Mouse (Mus musculus): ENCODE results near the gene Rad54l. TPM values are rescaled to one million over a fixed set of nuclear protein-coding genes. Genes with fewer than 3 reads are reported as not detected.
A peak's percentile ranks its signal among the peaks of the same experiment; 100 is the strongest.

Rad54l gene
- polyA plus RNA-seq, 2 experiments: 15.6 to 24.4 TPM

- no peak for TF ChIP-seq EP300 (IDR thresholded peaks at IDR 0.05; ENCODE audit: low read depth)
- TF ChIP-seq CTCF (IDR thresholded peaks at IDR 0.05; ENCODE audit: low read depth): 0 out of 2 replicates have a peak, but pooled peaks have one; percentile 28
- Histone ChIP-seq H3K27me3 (ENCODE audit: control insufficient read depth, insufficient read depth, low read length) (no peaks in the 10 kb centered on the region), H3K9ac (replicated peaks) (no peak overlapping the region), H3K4me2 (ENCODE audit: low read depth) (no peak overlapping the region), H3K27ac (no peak overlapping the region), H3K4me3 (ENCODE audit: insufficient read depth in 1 of 2, low read depth in 2 of 2, low read length in 2 of 2) (no peak overlapping the region), H3K36me3 (replicated peaks; ENCODE audit: control insufficient read depth, insufficient read depth, low read depth) (no peaks in the 10 kb centered on the region), H3K9me3 (ENCODE audit: control insufficient read depth, low read length) (no peaks in the 10 kb centered on the region), H3K4me1 (replicated peaks; ENCODE audit: control insufficient read depth in 2 of 2, insufficient read depth in 2 of 2, low read length in 1 of 2) (peaks cover 5 to 9% of the 10 kb centered on the region in 2 experiments)
- ATAC-seq (ENCODE audit: insufficient read depth): no peak
- DNase-seq (ENCODE audit: low read depth in 3 of 3, low spot score in 3 of 3): no peak
- 0% methylated on average over 1 of the region's 1 CpGs for WGBS (ENCODE audit: insufficient replicate concordance)
Observed at GRCm38 (mm10) chr4:116057559-116057958, 65.9 kb downstream of the Rad54l start.

GRCm38 (mm10) chr4:116053399-116053961, 70.0 kb downstream of the Rad54l start, which contains the start of gene Nsun4:
Gene Nsun4 (minus strand): TSS chr4:116053876.
- 1% methylated on average over 35 of the region's 35 CpGs for WGBS (ENCODE audit: insufficient replicate concordance)
- Histone ChIP-seq H3K36me3 (replicated peaks; ENCODE audit: control insufficient read depth, insufficient read depth, low read depth) (no peaks in the 10 kb centered on the region), H3K9me3 (ENCODE audit: control insufficient read depth, low read length) (no peaks in the 10 kb centered on the region), H3K4me3 (ENCODE audit: insufficient read depth in 1 of 2, low read depth in 2 of 2, low read length in 2 of 2) (peak within 1 kb of the TSS; percentile 66 to 91), H3K27ac (peak within 1 kb of the TSS; percentile 93), H3K27me3 (ENCODE audit: control insufficient read depth, insufficient read depth, low read length) (no peaks in the 10 kb centered on the region), H3K4me2 (ENCODE audit: low read depth) (peak within 1 kb of the TSS; percentile 90), H3K9ac (replicated peaks) (peak within 1 kb of the TSS; percentile 77), H3K4me1 (replicated peaks; ENCODE audit: control insufficient read depth in 2 of 2, insufficient read depth in 2 of 2, low read length in 1 of 2) (peaks cover 8 to 13% of the 10 kb centered on the region in 2 experiments)
- TF ChIP-seq CTCF (IDR thresholded peaks at IDR 0.05; ENCODE audit: low read depth) (no peak), EP300 (IDR thresholded peaks at IDR 0.05; ENCODE audit: low read depth) (0 out of 2 replicates have a peak, but pooled peaks have one; percentile 18)
- ATAC-seq (ENCODE audit: insufficient read depth): peak; percentile 96
- peak; percentile 80 to 89 (median 81) for DNase-seq (ENCODE audit: low read depth in 3 of 3, low spot score in 3 of 3)

- peaks cover 8 to 13% of the 10 kb centered on the region in 2 experiments for H3K4me1 ChIP-seq (replicated peaks; ENCODE audit: control insufficient read depth in 2 of 2, insufficient read depth in 2 of 2, low read length in 1 of 2)
Observed at GRCm38 (mm10) chr4:116052526-116053293, 70.8 kb downstream of the Rad54l start.

GRCm38 (mm10) chr4:116049211-116049610, 74.3 kb downstream of the Rad54l start:
- H3K4me1 ChIP-seq (replicated peaks; ENCODE audit: control insufficient read depth in 2 of 2, insufficient read depth in 2 of 2, low read length in 1 of 2): peaks cover 8 to 9% of the 10 kb centered on the region in 2 experiments
- no peak for DNase-seq (ENCODE audit: low read depth in 3 of 3, low spot score in 3 of 3)
- no peaks in the 10 kb centered on the region for H3K27me3 ChIP-seq (ENCODE audit: control insufficient read depth, insufficient read depth, low read length)
- H3K4me3 ChIP-seq (ENCODE audit: insufficient read depth in 1 of 2, low read depth in 2 of 2, low read length in 2 of 2): no peak overlapping the region
- H3K9me3 ChIP-seq (ENCODE audit: control insufficient read depth, low read length): no peaks in the 10 kb centered on the region
- TF ChIP-seq CTCF (IDR thresholded peaks at IDR 0.05; ENCODE audit: low read depth): no peak
- TF ChIP-seq EP300 (IDR thresholded peaks at IDR 0.05; ENCODE audit: low read depth): no peak
- no peak overlapping the region for H3K27ac ChIP-seq
- no peaks in the 10 kb centered on the region; the same call in 1 of the 2 replicates for H3K36me3 ChIP-seq (replicated peaks; ENCODE audit: control insufficient read depth, insufficient read depth, low read depth)
- 73% methylated on average over 3 of the region's 3 CpGs for WGBS (ENCODE audit: insufficient replicate concordance)
- no peak for ATAC-seq (ENCODE audit: insufficient read depth)
- no peak overlapping the region for H3K9ac ChIP-seq (replicated peaks)
- H3K4me2 ChIP-seq (ENCODE audit: low read depth): no peak overlapping the region

More at GRCm38 (mm10) chr4:116052526-116053293, 70.8 kb downstream of the Rad54l start:
- peak overlapping the region; percentile 66 to 91 for H3K4me3 ChIP-seq (ENCODE audit: insufficient read depth in 1 of 2, low read depth in 2 of 2, low read length in 2 of 2)
- H3K9me3 ChIP-seq (ENCODE audit: control insufficient read depth, low read length): no peaks in the 10 kb centered on the region
- H3K27me3 ChIP-seq (ENCODE audit: control insufficient read depth, insufficient read depth, low read length): no peaks in the 10 kb centered on the region
- ATAC-seq (ENCODE audit: insufficient read depth): peak; percentile 21; the same call in 1 of the 2 replicates
- peak overlapping the region; percentile 93 for H3K27ac ChIP-seq
- DNase-seq (ENCODE audit: low read depth in 3 of 3, low spot score in 3 of 3): peak in 1 of 3 experiments; percentile 24
- TF ChIP-seq EP300 (IDR thresholded peaks at IDR 0.05; ENCODE audit: low read depth): no peak
- TF ChIP-seq CTCF (IDR thresholded peaks at IDR 0.05; ENCODE audit: low read depth): peak; percentile 43
- peak overlapping the region; percentile 77 for H3K9ac ChIP-seq (replicated peaks)
- no peaks in the 10 kb centered on the region; the same call in 1 of the 2 replicates for H3K36me3 ChIP-seq (replicated peaks; ENCODE audit: control insufficient read depth, insufficient read depth, low read depth)
- H3K4me2 ChIP-seq (ENCODE audit: low read depth): peak overlapping the region; percentile 90
- 9% methylated on average over 22 of the region's 22 CpGs for WGBS (ENCODE audit: insufficient replicate concordance)
